Mouse (Mus musculus) lung, adult 2 months (tissue): Measurements from ENCODE around the gene Abhd12b.

ENCODE experiments used
- CTCF ChIP-seq: fragments of 200-500 bp; IDR thresholded peaks from 2 replicates; pipeline ENCODE4 v1.5.1; 2011; ENCODE audit warnings: mild to moderate bottlenecking, low read length, control low read depth; ENCODE audit not compliant: insufficient read depth
- POLR2A ChIP-seq: fragments of 200-500 bp; IDR thresholded peaks from 2 replicates; pipeline ENCODE4 v1.6.1; 2011; ENCODE audit warnings: low read depth, mild to moderate bottlenecking, control low read depth, low read length, borderline replicate concordance; ENCODE audit errors: extremely low read depth

DNA sequence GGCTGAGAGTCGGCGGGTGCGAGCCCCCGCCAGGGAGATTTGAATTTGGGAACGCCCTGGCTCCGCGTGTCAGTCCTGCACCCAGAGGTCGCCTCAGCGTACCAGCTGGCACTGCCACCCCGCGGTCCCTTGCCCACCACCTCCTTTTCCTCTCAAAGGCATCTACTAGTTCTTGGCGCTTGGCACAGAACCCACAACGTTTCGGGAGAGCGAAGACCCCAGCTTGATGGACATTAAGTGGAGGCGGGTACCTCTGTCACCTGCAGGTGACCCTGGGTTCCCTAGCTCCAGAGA lies 41.9 kb upstream of the Abhd12b start:
- no peak for TF ChIP-seq CTCF
- TF ChIP-seq POLR2A: no peak
